Mouse (Mus musculus) spleen, adult 2 months (tissue): ENCODE measurements around the gene Pitpnm3. TPM values are rescaled to one million over a fixed set of nuclear protein-coding genes. Genes with fewer than 3 reads are reported as not detected.

Source experiments
- DNase-seq, 2 experiments: peaks; one replicate each; pipeline versions ENCODE4 v3.0.0 to v3.0.0-alpha.2; 2012 to 2021; ENCODE audit warnings: low spot score in 2 of 2, low read depth in 1 of 2
- H3K27ac ChIP-seq: fragments of 200-500 bp; 2 replicates; pipeline ENCODE4 v1.5.1; 2012; ENCODE audit warnings: low read length, inconsistent platforms; ENCODE audit not compliant: insufficient read depth
- H3K27me3 ChIP-seq: fragments of 200-500 bp; 2 replicates; pipeline ENCODE4 v1.6.1; 2012; ENCODE audit warnings: mild to moderate bottlenecking, moderate library complexity, low read length, inconsistent platforms; ENCODE audit not compliant: control insufficient read depth, insufficient read depth
- H3K36me3 ChIP-seq: fragments of 200-500 bp; 2 replicates; pipeline ENCODE4 v1.6.1; 2012; ENCODE audit warnings: mild to moderate bottlenecking, low read length, inconsistent platforms; ENCODE audit not compliant: control insufficient read depth, insufficient read depth
- H3K4me1 ChIP-seq: fragments of 200-500 bp; 2 replicates; pipeline ENCODE4 v1.6.1; 2011; ENCODE audit warnings: inconsistent platforms; ENCODE audit not compliant: control insufficient read depth, insufficient read depth, insufficient read length
- H3K4me3 ChIP-seq: fragments of 200-500 bp; 2 replicates; pipeline ENCODE4 v1.5.1; 2011; ENCODE audit warnings: mild to moderate bottlenecking, inconsistent platforms; ENCODE audit not compliant: insufficient read depth, insufficient read length; ENCODE audit errors: extremely low read depth
- CTCF ChIP-seq: fragments of 200-500 bp; IDR thresholded peaks from 2 replicates; pipeline ENCODE4 v1.5.1; 2011; ENCODE audit warnings: mild to moderate bottlenecking, inconsistent platforms; ENCODE audit not compliant: insufficient read depth, insufficient read length, insufficient replicate concordance; ENCODE audit errors: extremely low read depth
- POLR2A ChIP-seq: fragments of 200-500 bp; IDR thresholded peaks from 2 replicates; pipeline ENCODE4 v1.6.1; 2011; ENCODE audit warnings: low read depth, low read length, inconsistent platforms
- WGBS: fragments of 180-500 bp; shearing (Covaris S2); methylation state at CpG from one replicate; pipeline ENCODE4 v1.1.7; 2018; 5-methylcytosine and 5-hydroxymethylcytosine counted together
- polyA plus RNA-seq: library from polyadenylated mRNA; depleted of rRNA; stranded (reverse); fragments of >200 nt; gene quantifications from 2 replicates; pipeline ENCODE4 v1.2.3, GENCODE M21; 2012

The Pitpnm3 gene
- polyA plus RNA-seq, 1 experiment = 5.9 TPM

DNA sequence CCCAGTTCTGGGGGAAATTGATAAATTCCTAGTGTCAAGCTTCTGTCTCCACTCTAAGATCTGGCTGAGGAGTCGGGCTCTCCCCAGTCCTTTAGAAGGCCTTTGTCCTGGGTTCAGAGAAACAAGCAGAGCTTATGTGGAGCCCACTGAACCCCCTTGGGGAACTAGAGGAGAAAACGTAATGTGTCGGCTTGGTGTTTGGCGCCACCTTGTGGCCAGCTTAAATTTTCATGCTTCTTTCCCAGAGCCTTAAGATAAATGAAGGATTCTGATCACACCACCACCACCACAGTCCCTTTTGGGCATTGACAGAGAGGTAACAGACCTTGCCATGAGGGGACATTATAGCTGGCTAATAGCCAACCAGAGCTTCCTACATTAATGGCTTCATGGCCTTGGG lies 97.6 kb downstream of the Pitpnm3 start:
- 1% methylated on average over 4 of the region's 4 CpGs for WGBS
- Histone ChIP-seq H3K27me3 (no peaks in the 10 kb centered on the region), H3K36me3 (no peaks in the 10 kb centered on the region), H3K4me1 (peaks cover 6% of the 10 kb centered on the region; the same call in 1 of the 2 replicates), H3K27ac (no peak overlapping the region), H3K4me3 (no peak overlapping the region)
- TF ChIP-seq POLR2A (no peak), CTCF (peak; percentile 66; the same call in 1 of the 2 replicates)
- DNase-seq = peak in 1 of 2 experiments; percentile 62

DNA sequence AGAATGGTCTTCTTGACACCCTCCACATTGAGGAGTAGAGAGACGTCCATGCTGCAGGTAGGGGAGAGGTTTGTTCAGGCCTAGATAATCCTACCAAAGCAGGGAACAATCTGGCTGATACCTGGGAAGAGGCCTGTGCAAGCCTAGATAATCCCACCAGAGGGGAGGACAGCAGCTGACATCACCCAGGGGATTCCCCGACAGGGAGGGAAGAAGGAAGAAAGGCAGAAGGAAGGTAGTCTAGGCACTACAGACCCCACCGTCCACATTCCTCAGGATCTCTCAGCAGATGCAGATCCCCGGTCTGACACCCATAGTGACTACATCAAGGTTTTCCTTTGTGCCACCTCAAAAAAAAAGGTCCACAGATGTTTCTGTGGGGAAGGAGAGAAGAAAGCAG lies 98.2 kb downstream of the Pitpnm3 start, which contains the start of gene Aipl1:
Aipl1 (minus strand) TSS at position 101 of the 400 bp plus-strand sequence.
- 67% methylated on average over 4 of the region's 4 CpGs for WGBS
- no peak for DNase-seq
- peaks cover 2% of the 10 kb centered on the region; the same call in 1 of the 2 replicates for H3K4me1 ChIP-seq
- H3K27ac ChIP-seq = no peak within 1 kb of the TSS
- H3K4me3 ChIP-seq = no peak within 1 kb of the TSS
- TF ChIP-seq CTCF = no peak
- no peak for TF ChIP-seq POLR2A
- H3K36me3 ChIP-seq = no peaks in the 10 kb centered on the region
- no peaks in the 10 kb centered on the region for H3K27me3 ChIP-seq

DNA sequence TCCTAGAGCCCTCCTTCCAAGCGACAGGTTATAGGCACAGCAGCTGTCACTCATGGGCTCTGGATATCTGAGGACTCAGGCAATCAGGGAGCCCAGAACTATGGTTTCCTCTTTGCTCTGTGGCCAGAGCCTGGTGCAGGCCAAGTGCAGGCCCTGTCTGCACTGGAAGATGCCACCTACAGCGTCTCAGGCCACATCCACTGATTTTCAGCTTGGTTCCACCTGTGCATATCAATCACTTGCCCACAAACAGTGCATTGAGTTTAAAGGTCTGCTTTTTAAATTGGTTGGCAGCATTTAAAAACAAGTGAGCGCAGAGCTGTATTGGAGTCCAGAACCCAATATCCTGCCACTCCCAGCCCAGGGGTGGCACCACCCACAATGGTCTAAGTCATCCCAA lies 103.0 kb downstream of the Pitpnm3 start:
- Histone ChIP-seq H3K27ac (no peak overlapping the region), H3K36me3 (no peaks in the 10 kb centered on the region), H3K4me1 (no peaks in the 10 kb centered on the region), H3K4me3 (no peak overlapping the region), H3K27me3 (0 out of 2 replicates have a peak, but pooled peaks cover under 1% of the 10 kb centered on the region)
- TF ChIP-seq CTCF (no peak), POLR2A (no peak)
- WGBS = 89% methylated on average over 3 of the region's 3 CpGs
- DNase-seq = no peak

DNA sequence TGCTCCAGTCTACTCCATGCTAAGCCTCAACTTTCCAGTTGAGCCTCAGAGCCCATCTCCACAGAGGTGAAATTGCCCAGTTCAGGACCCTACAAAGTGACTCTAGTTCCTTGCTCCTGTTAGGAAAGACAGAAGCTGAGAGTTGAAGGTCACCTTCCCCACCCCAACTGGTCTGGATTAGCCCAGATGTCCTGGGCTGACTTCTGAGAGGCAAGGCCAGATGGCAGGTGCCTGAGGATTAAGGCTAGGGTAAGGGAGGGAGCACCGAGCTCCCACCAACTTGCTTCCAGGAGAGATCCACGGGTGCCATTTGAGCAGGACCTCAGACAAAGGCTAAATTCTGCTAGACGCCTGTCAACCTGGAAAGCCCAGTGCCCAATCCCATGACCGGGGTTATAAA lies 103.5 kb downstream of the Pitpnm3 start:
- H3K27me3 ChIP-seq = 0 out of 2 replicates have a peak, but pooled peaks cover 1% of the 10 kb centered on the region
- H3K36me3 ChIP-seq = no peaks in the 10 kb centered on the region
- no peak overlapping the region for H3K27ac ChIP-seq
- 83% methylated on average over 4 of the region's 4 CpGs for WGBS
- TF ChIP-seq CTCF = no peak
- no peak for TF ChIP-seq POLR2A
- H3K4me3 ChIP-seq = no peak overlapping the region
- DNase-seq = no peak
- no peaks in the 10 kb centered on the region for H3K4me1 ChIP-seq

DNA sequence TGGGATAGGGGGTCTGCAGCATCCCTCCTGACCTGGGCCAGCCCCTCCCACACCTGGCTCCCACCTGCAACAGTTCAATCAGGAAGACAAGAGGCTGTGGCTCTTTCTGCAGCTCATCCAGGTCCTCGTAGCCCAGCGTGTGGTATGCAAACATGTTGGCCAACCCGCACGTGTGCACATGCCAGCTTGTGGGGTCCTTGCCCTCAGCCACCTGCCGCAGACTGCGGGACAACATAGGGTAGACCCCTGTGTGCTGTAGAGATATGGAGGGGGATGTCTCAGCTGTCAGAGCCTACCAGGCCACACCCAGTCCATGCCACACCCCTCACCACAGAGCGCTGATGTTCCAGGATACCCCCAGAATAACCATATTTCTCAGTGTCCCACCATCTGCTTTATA lies 104.2 kb downstream of the Pitpnm3 start:
- 0 out of 2 replicates have a peak, but pooled peaks cover 1% of the 10 kb centered on the region for H3K27me3 ChIP-seq

DNA sequence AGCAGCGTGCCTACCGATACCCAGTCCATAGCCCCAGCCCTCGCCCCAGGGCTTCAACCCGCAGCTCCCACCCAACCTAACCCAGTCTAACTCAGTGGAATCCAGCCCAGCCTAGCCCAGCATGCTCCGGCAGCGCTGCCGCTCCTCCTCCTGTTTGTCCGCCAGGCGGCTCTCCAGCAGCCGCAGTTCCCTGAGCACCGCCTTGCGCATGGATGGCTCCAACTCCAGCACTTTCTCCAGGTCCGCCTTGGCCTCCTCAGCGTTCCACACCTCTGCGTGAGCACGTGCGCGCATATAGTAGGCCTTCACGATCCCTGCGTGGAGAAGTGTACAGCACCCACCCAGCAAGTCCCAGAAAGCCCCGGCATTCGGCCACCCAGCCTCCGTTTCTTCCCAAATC lies 106.4 kb downstream of the Pitpnm3 start:
- TF ChIP-seq CTCF = no peak
- TF ChIP-seq POLR2A = no peak
- Histone ChIP-seq H3K27ac (no peak overlapping the region), H3K4me3 (no peak overlapping the region), H3K27me3 (0 out of 2 replicates have a peak, but pooled peaks cover 1% of the 10 kb centered on the region), H3K36me3 (no peaks in the 10 kb centered on the region), H3K4me1 (no peaks in the 10 kb centered on the region)
- WGBS = 54% methylated on average over 23 of the region's 23 CpGs
- DNase-seq = no peak

More for the DNA sequence above, 104.2 kb downstream of the Pitpnm3 start:
- H3K36me3 ChIP-seq = no peaks in the 10 kb centered on the region
- H3K4me1 ChIP-seq = no peaks in the 10 kb centered on the region
- no peak overlapping the region for H3K4me3 ChIP-seq
- no peak for DNase-seq
- H3K27ac ChIP-seq = no peak overlapping the region
- 90% methylated on average over 7 of the region's 7 CpGs for WGBS
- TF ChIP-seq POLR2A = no peak
- no peak for TF ChIP-seq CTCF

DNA sequence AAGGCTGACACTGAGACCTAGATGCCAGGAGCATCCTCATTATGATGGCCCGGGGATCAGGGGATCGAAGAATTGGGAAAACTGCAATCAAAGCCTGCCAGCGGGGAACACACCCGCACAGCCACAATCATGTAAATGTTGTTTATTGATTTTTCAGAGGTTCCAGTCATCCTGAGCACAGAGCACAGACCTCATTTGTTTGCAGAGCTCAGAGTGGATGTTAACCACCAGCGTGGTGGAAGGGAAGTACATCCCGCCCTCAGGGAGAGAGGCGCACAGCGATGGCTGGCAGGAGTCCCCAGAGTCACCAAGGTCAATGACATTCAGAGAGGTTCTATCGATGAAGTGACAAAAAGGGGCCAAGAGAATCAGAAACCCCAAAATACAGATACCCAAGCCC lies 107.7 kb downstream of the Pitpnm3 start:
- H3K4me1 ChIP-seq = no peaks in the 10 kb centered on the region
- no peak for TF ChIP-seq POLR2A
- TF ChIP-seq CTCF = no peak
- DNase-seq = no peak

More for the DNA sequence above, 107.7 kb downstream of the Pitpnm3 start:
- Histone ChIP-seq H3K4me3 (no peak overlapping the region), H3K27me3 (0 out of 2 replicates have a peak, but pooled peaks cover 1% of the 10 kb centered on the region), H3K36me3 (no peaks in the 10 kb centered on the region), H3K27ac (no peak overlapping the region)
- WGBS = 84% methylated on average over 9 of the region's 9 CpGs
